Mouse (Mus musculus) forebrain, embryonic 14.5 days (tissue): ENCODE data around the gene Vars. TPM values are rescaled to one million over a fixed set of nuclear protein-coding genes. Genes with fewer than 3 reads are reported as not detected.
"Not testable (repeated sequence)": the region's sequence is repeated elsewhere in the genome, so short reads cannot be mapped to it uniquely, and the experiment has no call there.

Experiments used
- ATAC-seq: fragments of 200-750 bp; cut with Nextera tagmentation; 2 replicates; pipeline ENCODE4 v1.8.0; 2017; ENCODE audit warnings: mild to moderate bottlenecking, moderate library complexity
- DNase-seq: peaks from one replicate; pipeline ENCODE4 v3.0.0-alpha.2; 2015; ENCODE audit warnings: low spot score
- H3K27ac ChIP-seq: fragments of 300-500 bp; sonication (generic); 2 replicates; pipeline ENCODE4 v1.5.1; 2014; ENCODE audit warnings: low read depth, mild to moderate bottlenecking, control low read depth, low read length, moderate library complexity
- H3K27me3 ChIP-seq: fragments of 300-500 bp; sonication (generic); replicated peaks from 2 replicates; pipeline ENCODE4 v1.6.1; 2014; ENCODE audit warnings: low read length, control low read depth, mixed read lengths; ENCODE audit not compliant: control insufficient read depth, insufficient read depth
- H3K36me3 ChIP-seq: fragments of 300-500 bp; sonication (generic); 2 replicates; pipeline ENCODE4 v1.6.1; 2014; ENCODE audit warnings: low read length, control low read depth; ENCODE audit not compliant: control insufficient read depth, insufficient read depth
- H3K4me1 ChIP-seq: fragments of 300-500 bp; sonication (generic); 2 replicates; pipeline ENCODE4 v1.6.1; 2014; ENCODE audit warnings: antibody characterized with exemption, low read length, control low read depth; ENCODE audit not compliant: control insufficient read depth, insufficient read depth
- H3K4me2 ChIP-seq: fragments of 300-500 bp; sonication (generic); 2 replicates; pipeline ENCODE4 v1.6.1; 2014; ENCODE audit warnings: mild to moderate bottlenecking, control low read depth, low read length
- H3K4me3 ChIP-seq: fragments of 300-500 bp; sonication (generic); 2 replicates; pipeline ENCODE4 v1.5.1; 2014; ENCODE audit warnings: low read depth, low read length, control low read depth
- H3K9ac ChIP-seq: fragments of 300-500 bp; sonication (generic); 2 replicates; pipeline ENCODE4 v1.6.1; 2014; ENCODE audit warnings: mild to moderate bottlenecking, low read length, control low read depth, moderate library complexity
- H3K9me3 ChIP-seq: fragments of 300-500 bp; sonication (generic); replicated peaks from 2 replicates; pipeline ENCODE4 v1.6.1; 2016; ENCODE audit warnings: low read length, control low read depth, mixed read lengths; ENCODE audit not compliant: control insufficient read depth
- WGBS: fragments of 180-500 bp; shearing (Covaris S2); extraction: QIAGEN DNeasy Blood & Tissue Kit; methylation state at CpG from one replicate; pipeline ENCODE4 v1.1.7; 2014; 5-methylcytosine and 5-hydroxymethylcytosine counted together
- polyA plus RNA-seq: library from polyadenylated mRNA; unstranded; fragments of >200 nt; fragmentation: Nextera tagmentation; extraction: Ambion mirVana; gene quantifications from 2 replicates; pipeline ENCODE4 v1.2.1, GENCODE M21; 2014

Vars gene
- polyA plus RNA-seq, 1 experiment from 2014 or later, result 42.4 TPM

DNA sequence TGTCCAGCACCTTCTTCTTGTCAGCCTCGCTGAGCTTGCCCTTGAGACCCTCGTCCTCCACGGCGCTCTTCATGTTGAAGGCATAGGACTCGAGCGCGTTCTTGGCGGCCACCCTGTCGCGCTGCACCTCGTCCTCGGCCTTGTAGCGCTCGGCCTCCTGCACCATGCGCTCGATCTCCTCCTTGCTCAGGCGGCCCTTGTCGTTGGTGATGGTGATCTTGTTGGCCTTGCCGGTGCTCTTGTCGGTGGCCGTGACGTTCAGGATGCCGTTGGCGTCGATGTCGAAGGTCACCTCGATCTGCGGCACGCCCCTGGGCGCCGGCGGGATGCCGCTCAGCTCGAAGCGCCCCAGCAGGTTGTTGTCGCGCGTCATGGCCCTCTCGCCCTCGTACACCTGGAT, 43.5 kb upstream of the Vars start:
- H3K27ac ChIP-seq, H3K4me1 ChIP-seq, H3K27me3 ChIP-seq, ATAC-seq, H3K9me3 ChIP-seq, H3K36me3 ChIP-seq, DNase-seq, H3K4me3 ChIP-seq, H3K9ac ChIP-seq, H3K4me2 ChIP-seq: not testable (repeated sequence)
- WGBS, result 28% methylated on average over 28 of the region's 40 CpGs

DNA sequence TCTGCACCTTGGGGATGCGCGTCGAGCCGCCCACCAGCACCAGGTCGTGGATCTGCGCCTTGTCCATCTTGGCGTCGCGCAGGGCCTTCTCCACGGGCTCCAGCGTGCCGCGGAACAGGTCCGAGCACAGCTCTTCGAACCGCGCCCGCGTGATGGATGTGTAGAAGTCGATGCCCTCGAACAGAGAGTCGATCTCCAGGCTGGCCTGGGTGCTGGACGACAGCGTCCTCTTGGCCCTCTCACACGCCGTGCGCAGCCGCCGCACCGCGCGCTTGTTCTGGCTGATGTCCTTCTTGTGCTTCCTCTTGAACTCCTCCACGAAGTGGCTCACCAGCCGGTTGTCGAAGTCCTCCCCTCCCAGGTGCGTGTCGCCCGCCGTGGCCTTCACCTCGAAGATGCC, 42.8 kb upstream of the Vars start:
- not testable (repeated sequence) for H3K9ac ChIP-seq, H3K4me1 ChIP-seq, H3K27ac ChIP-seq, ATAC-seq, H3K4me3 ChIP-seq, H3K9me3 ChIP-seq, H3K36me3 ChIP-seq, DNase-seq, H3K4me2 ChIP-seq, H3K27me3 ChIP-seq
- 36% methylated on average over 22 of the region's 40 CpGs for WGBS

DNA sequence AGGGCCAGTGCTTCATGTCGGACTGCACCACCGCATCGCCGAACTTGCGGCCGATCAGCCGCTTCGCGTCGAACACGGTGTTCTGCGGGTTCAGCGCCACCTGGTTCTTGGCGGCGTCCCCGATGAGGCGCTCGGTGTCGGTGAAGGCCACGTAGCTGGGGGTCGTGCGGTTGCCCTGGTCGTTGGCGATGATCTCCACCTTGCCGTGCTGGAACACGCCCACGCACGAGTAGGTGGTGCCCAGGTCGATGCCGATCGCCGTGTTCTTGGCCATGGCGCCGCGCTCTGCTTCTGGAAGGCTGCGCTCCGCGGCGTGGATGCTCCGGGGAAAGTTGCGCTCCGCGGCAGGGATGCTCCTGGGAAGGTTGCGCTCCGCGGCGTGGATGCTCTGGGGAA, 42.1 kb upstream of the Vars start:
- H3K9ac ChIP-seq, H3K27me3 ChIP-seq, H3K36me3 ChIP-seq, DNase-seq, H3K4me1 ChIP-seq, H3K9me3 ChIP-seq, H3K27ac ChIP-seq: not testable (repeated sequence)
- 0% methylated on average over 13 of the region's 47 CpGs for WGBS
- ATAC-seq, result peak; percentile 32
- Histone ChIP-seq H3K4me2 (peak overlapping the region; percentile 77), H3K4me3 (peak overlapping the region; percentile 36)

DNA sequence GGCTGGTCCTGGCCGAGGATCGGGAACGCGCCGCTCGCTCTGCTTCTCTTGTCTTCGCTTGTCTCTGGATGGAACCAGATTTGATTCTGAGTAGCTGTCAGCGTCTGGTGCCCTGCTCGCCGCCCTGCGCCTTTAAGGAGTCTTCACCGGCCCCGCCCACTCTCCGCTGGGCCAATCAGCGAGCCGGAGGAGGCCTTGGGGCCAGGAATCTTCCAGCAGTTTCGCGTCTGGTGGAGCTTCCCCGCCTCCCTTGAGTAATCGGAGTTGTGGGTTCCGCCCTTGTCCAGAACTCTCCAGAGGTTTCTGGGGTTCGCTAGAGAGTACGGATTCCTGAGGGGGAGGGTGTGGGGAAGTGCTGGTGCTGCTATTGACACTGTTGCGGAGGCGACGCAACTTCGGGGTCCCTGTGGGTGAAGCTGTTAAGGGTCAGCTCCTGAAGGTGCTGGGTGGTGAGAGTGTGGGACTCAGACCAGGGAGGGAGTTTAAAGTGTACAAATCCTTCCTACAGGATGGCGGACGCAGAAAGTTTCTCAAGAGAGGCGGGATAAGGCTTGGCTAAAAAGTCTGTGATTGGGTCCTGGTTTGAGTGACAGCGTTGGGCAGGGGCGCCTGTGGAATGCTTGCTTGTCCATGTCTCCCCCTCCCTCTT, 41.5 kb upstream of the Vars start, which contains the start of gene Hspa1b:
Hspa1b (minus strand) TSS at position 109 of the 649 bp plus-strand sequence.
- H3K9me3 ChIP-seq, H3K4me1 ChIP-seq, H3K27me3 ChIP-seq, H3K36me3 ChIP-seq: not testable (repeated sequence)
- DNase-seq, result peak; percentile 75
- ATAC-seq, result peak; percentile 96
- Histone ChIP-seq H3K4me2 (peak within 1 kb of the TSS; percentile 77), H3K4me3 (peak within 1 kb of the TSS; percentile 36), H3K27ac (peak within 1 kb of the TSS; percentile 80), H3K9ac (peak within 1 kb of the TSS; percentile 56)
- under 1% methylated on average over 27 of the region's 32 CpGs for WGBS

DNA sequence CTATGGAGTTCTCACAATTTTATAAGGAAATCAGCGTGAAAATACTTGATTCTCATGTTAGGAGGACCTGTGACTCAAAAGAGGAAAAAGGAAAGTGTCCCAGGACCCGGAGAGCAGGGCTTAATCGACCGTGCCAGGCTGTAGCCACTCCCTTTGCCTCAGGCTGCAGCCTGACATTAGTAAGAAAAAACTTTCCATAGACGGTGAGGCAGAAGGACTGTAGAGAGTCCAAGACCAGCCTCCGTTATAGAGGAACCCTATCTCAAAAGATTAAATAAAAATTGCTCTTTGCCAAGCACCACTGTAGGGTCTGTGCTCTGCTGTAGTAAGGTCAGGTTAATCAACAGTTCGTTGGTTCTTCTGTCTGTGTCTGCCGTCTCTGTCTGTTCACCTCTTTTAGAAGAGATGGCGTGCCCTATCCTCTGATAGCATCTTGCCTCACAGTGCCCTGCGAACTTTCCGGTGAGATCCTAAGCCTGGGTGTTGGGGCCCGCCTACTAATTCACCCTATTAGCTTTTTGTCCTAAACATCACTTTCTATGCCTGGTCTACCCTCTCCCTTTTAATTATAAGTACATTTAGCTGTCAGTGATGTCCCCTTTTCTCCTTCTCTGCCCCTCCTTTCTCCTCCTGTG, 40.8 kb upstream of the Vars start:
- Histone ChIP-seq H3K27ac (no peak overlapping the region), H3K27me3 (0 out of 2 replicates have a peak, but pooled peaks cover 7% of the 10 kb centered on the region), H3K4me1 (no peaks in the 10 kb centered on the region; the same call in 1 of the 2 replicates), H3K36me3 (no peaks in the 10 kb centered on the region), H3K4me3 (peak overlapping the region; percentile 36), H3K4me2 (peak overlapping the region; percentile 77), H3K9me3 (no peaks in the 10 kb centered on the region), H3K9ac (peak overlapping the region; percentile 56; the same call in 1 of the 2 replicates)
- ATAC-seq, result no peak
- peak; percentile 17 for DNase-seq
- WGBS, result 13% methylated on average over 12 of the region's 12 CpGs

DNA sequence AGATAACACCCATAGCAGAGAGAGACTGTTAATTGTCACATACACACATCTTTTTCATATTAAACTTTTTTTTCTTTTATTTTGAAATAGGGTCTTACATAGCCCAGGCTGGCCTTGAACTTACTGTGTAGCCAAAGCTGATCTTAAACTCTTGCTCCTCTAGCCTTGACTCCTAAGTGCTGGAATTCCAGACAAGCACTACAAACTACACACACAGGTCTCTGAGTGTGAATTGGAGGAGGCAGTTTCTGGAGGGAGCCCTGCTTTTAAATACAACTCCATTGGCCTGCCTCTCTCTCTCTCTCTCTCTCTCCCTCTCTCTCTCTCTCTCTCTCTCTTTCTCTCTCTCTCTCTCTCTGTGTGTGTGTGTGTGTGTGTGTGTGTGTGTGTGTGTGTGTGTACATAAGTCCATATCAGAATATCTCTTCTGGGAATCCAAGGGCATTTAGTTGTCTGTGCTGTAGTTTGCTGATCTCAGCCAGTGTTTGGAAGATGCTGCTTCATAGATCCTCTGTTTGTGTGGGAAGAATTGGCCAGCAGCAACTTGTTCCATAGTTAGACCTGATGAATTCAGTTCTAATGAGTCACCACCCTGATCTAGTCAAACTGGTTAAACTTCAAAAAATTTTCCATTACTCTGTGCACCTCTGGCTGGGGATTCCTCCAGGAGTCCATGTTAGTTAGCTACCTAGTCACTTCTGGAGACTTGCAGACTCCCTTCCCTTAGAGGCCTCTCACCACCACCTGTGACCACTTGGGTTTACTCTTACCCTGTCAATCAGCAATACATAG, 39.9 kb upstream of the Vars start:
- H3K27me3 ChIP-seq, result 0 out of 2 replicates have a peak, but pooled peaks cover 2% of the 10 kb centered on the region
- no peaks in the 10 kb centered on the region for H3K36me3 ChIP-seq
- DNase-seq (no peak), ATAC-seq (no peak)
- H3K4me2 ChIP-seq, result no peak overlapping the region
- H3K9me3 ChIP-seq, result no peaks in the 10 kb centered on the region
- no peak overlapping the region for H3K4me3 ChIP-seq
- H3K4me1 ChIP-seq, result no peaks in the 10 kb centered on the region; the same call in 1 of the 2 replicates
- H3K9ac ChIP-seq, result no peak overlapping the region
- H3K27ac ChIP-seq, result no peak overlapping the region

DNA sequence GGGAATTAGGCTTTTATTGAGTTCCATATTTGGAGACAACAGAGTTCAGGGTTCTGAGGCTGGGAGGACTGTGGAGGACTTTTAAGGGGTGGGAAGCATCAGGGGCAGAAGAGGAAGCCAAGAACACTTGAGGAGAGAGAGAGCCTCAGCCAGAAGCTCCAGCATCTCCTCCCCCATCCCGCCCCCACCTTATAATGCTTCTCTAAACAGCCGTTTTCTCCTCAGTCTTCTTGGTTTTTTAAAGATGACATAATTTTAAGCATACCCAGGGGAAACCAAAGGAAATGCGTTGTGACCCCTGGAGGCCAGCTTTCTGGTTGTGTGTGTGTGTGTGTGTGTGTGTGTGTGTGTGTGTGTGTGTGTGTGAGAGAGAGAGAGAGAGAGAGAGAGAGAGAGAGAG, 38.7 kb upstream of the Vars start:
- DNase-seq (no peak), ATAC-seq (no peak)
- H3K27ac ChIP-seq, result no peak overlapping the region
- H3K36me3 ChIP-seq, result no peaks in the 10 kb centered on the region
- 52% methylated on average over 3 of the region's 3 CpGs for WGBS
- H3K4me3 ChIP-seq, result no peak overlapping the region
- no peaks in the 10 kb centered on the region; the same call in 1 of the 2 replicates for H3K4me1 ChIP-seq
- H3K9me3 ChIP-seq, result no peaks in the 10 kb centered on the region
- no peak overlapping the region for H3K4me2 ChIP-seq
- no peak overlapping the region for H3K9ac ChIP-seq
- no peaks in the 10 kb centered on the region for H3K27me3 ChIP-seq

DNA sequence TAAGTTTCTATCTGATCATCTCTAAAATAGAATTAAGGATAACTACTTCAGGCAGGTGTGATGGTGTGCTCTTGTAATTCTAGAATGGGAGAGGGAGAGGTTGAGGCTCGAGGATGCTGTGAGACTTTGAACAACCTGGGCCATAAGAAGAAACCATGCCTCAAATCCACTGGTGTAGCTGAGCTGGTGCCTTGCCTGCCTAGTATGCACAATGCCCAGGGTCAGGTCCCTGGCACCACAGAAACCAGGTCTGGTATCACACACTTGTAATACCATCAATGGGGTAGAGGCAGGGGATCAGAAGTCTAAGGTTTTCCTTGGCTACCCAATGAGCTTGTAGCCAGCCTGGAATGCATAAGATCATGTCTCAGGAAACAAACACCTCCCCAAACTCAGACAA, 37.9 kb upstream of the Vars start:
- Histone ChIP-seq H3K4me2 (no peak overlapping the region), H3K9ac (no peak overlapping the region), H3K9me3 (no peaks in the 10 kb centered on the region), H3K4me1 (no peaks in the 10 kb centered on the region; the same call in 1 of the 2 replicates), H3K36me3 (no peaks in the 10 kb centered on the region), H3K27me3 (no peaks in the 10 kb centered on the region; the same call in 1 of the 2 replicates), H3K4me3 (no peak overlapping the region), H3K27ac (no peak overlapping the region)
- no peak for DNase-seq
- ATAC-seq, result no peak
- 57% methylated on average over 1 of the region's 1 CpGs for WGBS
